Mouse (Mus musculus): ENCODE measurements around the gene 4933402E13Rik. TPM values are rescaled to one million over a fixed set of nuclear protein-coding genes. Genes with fewer than 3 reads are reported as not detected.

4933402E13Rik gene
- polyA plus RNA-seq (2015; fragmentation: Nextera tagmentation; extraction: Ambion mirVana): not detected in 2 replicates

GRCm38 (mm10) chrX:62283199-62283598, at the start of gene 4933402E13Rik:
Gene 4933402E13Rik (plus strand): TSS chrX:62283499.

Other genes with a start within 250 kb of the 4933402E13Rik start
- not detected in 2 replicates for gene 4931400O07Rik, start 184.5 kb downstream of the 4933402E13Rik start, polyA plus RNA-seq (2015; fragmentation: Nextera tagmentation; extraction: Ambion mirVana)